13 mouse cellular contexts compared by ENCODE assay signal in the genomic region with DNA sequence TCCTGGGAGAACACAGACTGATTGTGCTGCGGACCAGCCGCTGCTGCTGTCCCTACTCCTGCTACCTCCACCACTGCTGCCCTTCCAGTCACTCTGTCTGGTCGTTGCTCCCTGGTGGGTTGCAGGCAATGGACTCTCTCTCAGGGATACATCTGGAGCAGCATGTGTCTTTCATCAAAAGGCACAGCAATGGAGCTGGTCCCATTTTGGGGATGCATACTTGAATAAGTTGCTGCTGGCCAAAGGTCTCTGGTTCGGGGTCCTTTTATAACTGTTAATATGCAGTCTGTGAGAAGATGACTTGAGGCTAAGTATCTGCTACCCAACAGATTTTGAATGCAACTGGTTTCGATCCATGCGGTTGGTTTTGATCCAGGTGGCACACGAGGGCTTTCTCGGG.
DNase-seq lines count a peak whose midpoint lies in the region; ATAC-seq lines count a peak whose summit lies in the region.
"Had no signal": no experiment of that assay in that cellular context is flagged by ENCODE, and none has a peak within 500 bp of the region (broad histone marks: within the 10 kb centered on the region; RNA-seq: fewer than 3 reads in every experiment).

No protein-coding gene starts in this region.

- H3K27me3 ChIP-seq in embryonic facial prominence, embryonic 13.5 days = no peaks in the 10 kb centered on the region
- no peaks in the 10 kb centered on the region for H3K27me3 ChIP-seq in heart, embryonic 16.5 days (ENCODE audit: control insufficient read depth, insufficient read depth, low read length)
- H3K27me3 ChIP-seq: neural tube, embryonic 12.5 days had no signal

- no peak for ATAC-seq in embryonic facial prominence, embryonic 13.5 days (ENCODE audit: insufficient number of reproducible peaks, insufficient read depth, low FRiP score, low TSS enrichment, low read depth)
- no peak for ATAC-seq in heart, embryonic 16.5 days (replicated peaks; ENCODE audit: extremely low read depth, insufficient read depth, low FRiP score)
- ATAC-seq: intestine, embryonic 16.5 days had no signal

- no peak overlapping the region for H3K9ac ChIP-seq in embryonic facial prominence, embryonic 13.5 days
- no peak overlapping the region for H3K9ac ChIP-seq in heart, embryonic 16.5 days (ENCODE audit: low read length)
- H3K9ac ChIP-seq: neural tube, embryonic 12.5 days had no signal

- H3K9me3 ChIP-seq in embryonic facial prominence, embryonic 13.5 days = no peaks in the 10 kb centered on the region
- H3K9me3 ChIP-seq in heart, embryonic 16.5 days (replicated peaks; ENCODE audit: control insufficient read depth, low read length) = no peaks in the 10 kb centered on the region
- H3K9me3 ChIP-seq: neural tube, embryonic 12.5 days had no signal

- DNase-seq in kidney, postnatal 10 days = peak; percentile 14
- DNase-seq in kidney, adult 18-20 months = no peak
- DNase-seq in lung, postnatal 4 days = peak; percentile 31 to 63
- no peak for DNase-seq in layer of hippocampus, adult 9-11 months
- no peak for DNase-seq in left cerebral cortex, adult 8-10 months (ENCODE audit: low spot score in 2 of 2)
- DNase-seq: cerebellum, postnatal 10 days; thymus, postnatal 4 days had no signal

- H3K4me2 ChIP-seq in embryonic facial prominence, embryonic 13.5 days = no peak overlapping the region
- H3K4me2 ChIP-seq in heart, embryonic 16.5 days (ENCODE audit: low read depth, low read length) = no peak overlapping the region
- H3K4me2 ChIP-seq: midbrain, embryonic 11.5 days; neural tube, embryonic 12.5 days had no signal

- no peak overlapping the region for H3K4me3 ChIP-seq in embryonic facial prominence, embryonic 13.5 days
- H3K4me3 ChIP-seq in heart, embryonic 16.5 days (ENCODE audit: low read length) = no peak overlapping the region
- H3K4me3 ChIP-seq: erythroblast, embryonic 14.5 days; neural tube, embryonic 12.5 days had no signal

- peak overlapping the region; percentile 44 for H3K27ac ChIP-seq in embryonic facial prominence, embryonic 13.5 days
- peak overlapping the region; percentile 25; the same call in 1 of the 2 replicates for H3K27ac ChIP-seq in heart, embryonic 16.5 days (ENCODE audit: low read length)
- H3K27ac ChIP-seq: neural tube, embryonic 12.5 days had no signal

- WGBS in embryonic facial prominence, embryonic 13.5 days = 51% methylated on average over 8 of the region's 8 CpGs
- 58% methylated on average over 8 of the region's 8 CpGs for WGBS in heart, embryonic 16.5 days

- H3K36me3 ChIP-seq in embryonic facial prominence, embryonic 13.5 days = no peaks in the 10 kb centered on the region
- H3K36me3 ChIP-seq in heart, embryonic 16.5 days (ENCODE audit: control insufficient read depth, insufficient read depth) = no peaks in the 10 kb centered on the region
- H3K36me3 ChIP-seq: neural tube, embryonic 12.5 days had no signal

- H3K4me1 ChIP-seq in embryonic facial prominence, embryonic 13.5 days = peaks cover 25% of the 10 kb centered on the region
- H3K4me1 ChIP-seq in heart, embryonic 16.5 days (ENCODE audit: control insufficient read depth, insufficient read depth, low read length) = no peaks in the 10 kb centered on the region
- H3K4me1 ChIP-seq: neural tube, embryonic 12.5 days had no signal

Comparison
In these comparisons a context has a peak if more than half of its experiments do, and no peak if none do; other contexts are left out.
1. DNase-seq: peak in kidney, postnatal 10 days (single experiment) and lung, postnatal 4 days (2 of 2); none in kidney, adult 18-20 months (single experiment), layer of hippocampus, adult 9-11 months (single experiment) and left cerebral cortex, adult 8-10 months (0 of 2).